In the genomic region with DNA sequence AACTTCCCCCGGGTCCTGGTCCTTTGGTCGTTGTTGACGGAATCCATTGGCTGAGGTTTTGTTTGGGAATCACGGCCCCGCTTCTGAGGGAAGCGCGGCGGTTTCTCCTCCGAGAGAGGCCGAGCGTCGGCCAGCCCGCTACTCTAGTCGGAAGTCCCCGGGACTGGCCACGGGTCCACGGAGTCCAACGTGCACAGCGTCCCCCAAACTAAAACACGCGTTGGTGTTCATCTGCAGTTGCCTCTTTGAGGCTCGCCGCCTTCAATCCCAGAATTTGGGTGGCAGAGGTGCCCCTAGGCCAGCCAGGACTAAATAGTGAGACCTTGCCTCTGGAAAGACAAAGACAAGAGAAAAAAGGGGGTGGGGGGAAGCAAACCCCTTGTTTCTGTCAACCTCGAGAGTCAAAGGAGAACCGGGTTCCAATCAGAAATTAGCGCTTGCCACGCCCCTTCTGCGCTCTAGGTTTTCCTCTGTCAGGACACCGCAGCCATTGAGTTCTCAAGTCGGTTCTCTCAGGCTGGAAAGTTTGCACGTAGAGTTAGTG, we compare ENCODE assay signal across 8 mouse cellular contexts. TPM values are rescaled to one million over a fixed set of nuclear protein-coding genes. Genes with fewer than 3 reads are reported as not detected.
DNase-seq lines count a peak whose midpoint lies in the region; ATAC-seq and TF ChIP-seq lines count a peak whose summit lies in the region.

No protein-coding gene starts in this region.

- H3K27me3 ChIP-seq in forebrain, embryonic 16.5 days (replicated peaks; ENCODE audit: control insufficient read depth, insufficient read depth, low read length) = no peaks in the 10 kb centered on the region
- no peaks in the 10 kb centered on the region for H3K27me3 ChIP-seq in limb, embryonic 10.5 days (ENCODE audit: low read depth, poor library complexity, severe bottlenecking)
- H3K27me3 ChIP-seq in midbrain, embryonic 12.5 days = no peaks in the 10 kb centered on the region

- WGBS in forebrain, embryonic 16.5 days = 0% methylated on average over 31 of the region's 31 CpGs
- under 1% methylated on average over 31 of the region's 31 CpGs for WGBS in limb, embryonic 10.5 days
- WGBS in midbrain, embryonic 12.5 days = under 1% methylated on average over 31 of the region's 31 CpGs

- TF ChIP-seq POLR2A in bone marrow macrophage, adult 2 months (IDR thresholded peaks at IDR 0.05; ENCODE audit: borderline replicate concordance, low read depth, low read length) = no peak

- peaks cover 2% of the 10 kb centered on the region; the same call in 1 of the 2 replicates for H3K4me1 ChIP-seq in bone marrow macrophage, adult 2 months (ENCODE audit: control insufficient read depth, insufficient read depth, low read length)
- peaks cover 7% of the 10 kb centered on the region for H3K4me1 ChIP-seq in forebrain, embryonic 16.5 days (replicated peaks; ENCODE audit: control insufficient read depth, insufficient read depth, low read length)
- peaks cover 8% of the 10 kb centered on the region; the same call in 1 of the 2 replicates for H3K4me1 ChIP-seq in limb, embryonic 10.5 days
- peaks cover 6% of the 10 kb centered on the region; the same call in 1 of the 2 replicates for H3K4me1 ChIP-seq in midbrain, embryonic 12.5 days

- intact Hi-C loops in left cerebral cortex, adult 2 months (cut with DNase I) = loop anchor here (5.0 to 10.0 kb wide), 3 partner anchors 346 to 1113 kb away; partner anchors contain the start of gene U2surp
- intact Hi-C loops in left cerebral cortex, postnatal 25 days (cut with DNase I) = loop anchor here (5.0 kb wide), 1 partner anchor 346 kb away; the partner anchor contains the start of gene U2surp

- peak overlapping the region; percentile 72 for H3K4me2 ChIP-seq in forebrain, embryonic 16.5 days (ENCODE audit: low read length)
- H3K4me2 ChIP-seq in midbrain, embryonic 12.5 days (replicated peaks) = peak overlapping the region; percentile 82

- H3K9me3 ChIP-seq in forebrain, embryonic 16.5 days (ENCODE audit: control insufficient read depth, low read length) = no peaks in the 10 kb centered on the region
- H3K9me3 ChIP-seq in limb, embryonic 10.5 days (replicated peaks) = no peaks in the 10 kb centered on the region
- H3K9me3 ChIP-seq in midbrain, embryonic 12.5 days = no peaks in the 10 kb centered on the region

- H3K4me3 ChIP-seq in left cerebral cortex, adult 2 months = peak overlapping the region; percentile 91
- peak overlapping the region; percentile 94 for H3K4me3 ChIP-seq in bone marrow macrophage, adult 2 months (ENCODE audit: insufficient read depth, low read length)
- H3K4me3 ChIP-seq in forebrain, embryonic 16.5 days (replicated peaks; ENCODE audit: low read length) = peak overlapping the region; percentile 56
- peak overlapping the region; percentile 94 for H3K4me3 ChIP-seq in limb, embryonic 10.5 days
- peak overlapping the region; percentile 78 for H3K4me3 ChIP-seq in midbrain, embryonic 12.5 days

- peak overlapping the region; percentile 64 for H3K9ac ChIP-seq in forebrain, embryonic 16.5 days (replicated peaks; ENCODE audit: low read depth, low read length)
- peak overlapping the region; percentile 74 for H3K9ac ChIP-seq in midbrain, embryonic 12.5 days (replicated peaks)

- no peak for DNase-seq in left cerebral cortex, adult 2 months (ENCODE audit: extremely low spot score in 1 of 2, low spot score in 2 of 2)
- no peak for DNase-seq in left cerebral cortex, postnatal 25 days (ENCODE audit: low spot score in 2 of 2)
- DNase-seq in limb, embryonic 10.5 days (ENCODE audit: low spot score) = peak; percentile 72
- peak; percentile 66 for DNase-seq in thymus, postnatal 4 days
- DNase-seq in cerebellum, adult 9-10 months = no peak

- no peaks in the 10 kb centered on the region for H3K36me3 ChIP-seq in forebrain, embryonic 16.5 days (ENCODE audit: control insufficient read depth, insufficient read depth)
- 0 out of 2 replicates have a peak, but pooled peaks cover 6% of the 10 kb centered on the region for H3K36me3 ChIP-seq in limb, embryonic 10.5 days
- H3K36me3 ChIP-seq in midbrain, embryonic 12.5 days = peaks cover 8% of the 10 kb centered on the region; the same call in 1 of the 2 replicates

- H3K27ac ChIP-seq in left cerebral cortex, adult 2 months = peak overlapping the region; percentile 73
- peak overlapping the region; percentile 33 for H3K27ac ChIP-seq in bone marrow macrophage, adult 2 months (ENCODE audit: insufficient read depth, low read depth, low read length)
- H3K27ac ChIP-seq in forebrain, embryonic 16.5 days (ENCODE audit: low read length) = peak overlapping the region; percentile 7; the same call in 1 of the 2 replicates
- peak overlapping the region; percentile 93 for H3K27ac ChIP-seq in limb, embryonic 10.5 days
- peak overlapping the region; percentile 64 for H3K27ac ChIP-seq in midbrain, embryonic 12.5 days (replicated peaks)

- peak; percentile 34 for ATAC-seq in forebrain, embryonic 16.5 days
- peak; percentile 32 for ATAC-seq in midbrain, embryonic 12.5 days (ENCODE audit: low FRiP score, low read depth)

- TF ChIP-seq CTCF in left cerebral cortex, adult 2 months (IDR thresholded peaks at IDR 0.05) = no peak
- TF ChIP-seq CTCF in bone marrow macrophage, adult 2 months (IDR thresholded peaks at IDR 0.05; ENCODE audit: low read depth, low read length) = no peak

RNA-seq across cellular contexts. Expression of gene Atr, which starts 0.7 kb away (rescaled TPM):
- total RNA-seq in left cerebral cortex, adult 2 months (2021) = 10 to 100 TPM; 12.0 TPM
- total RNA-seq in left cerebral cortex, postnatal 25 days (2021) = 10 to 100 TPM in 1 of 2 experiments, 1 to 10 TPM in 1; 10.0 to 13.0 TPM
- 7.6 and 7.8 TPM in 2 replicates for polyA plus RNA-seq in bone marrow macrophage, adult 2 months (2012; ENCODE audit: insufficient read depth, insufficient read length, missing spikeins)
- polyA plus RNA-seq in forebrain, embryonic 16.5 days (2015; fragmentation: Nextera tagmentation; extraction: Ambion mirVana) = 14.5 and 16.4 TPM in 2 replicates
- 18.7 and 22.6 TPM in 2 replicates for polyA plus RNA-seq in limb, embryonic 10.5 days (2016; fragmentation: Nextera tagmentation; extraction: Ambion mirVana)
- polyA plus RNA-seq in midbrain, embryonic 12.5 days (2016; fragmentation: Nextera tagmentation; extraction: Ambion mirVana) = 23.8 and 25.3 TPM in 2 replicates

RNA-seq across cellular contexts. Expression of gene Pls1, which starts 13.0 kb away (rescaled TPM):
- total RNA-seq in left cerebral cortex, adult 2 months (2021) = 10 to 100 TPM in 1 of 2 experiments, 1 to 10 TPM in 1; 9.4 to 10.4 TPM
- 1 to 10 TPM; 6.2 to 6.4 TPM for total RNA-seq in left cerebral cortex, postnatal 25 days (2021)
- polyA plus RNA-seq in bone marrow macrophage, adult 2 months (2012; ENCODE audit: insufficient read depth, insufficient read length, missing spikeins) = not detected in 2 replicates
- 2.7 and 4.1 TPM in 2 replicates for polyA plus RNA-seq in forebrain, embryonic 16.5 days (2015; fragmentation: Nextera tagmentation; extraction: Ambion mirVana)
- 2.8 and 2.9 TPM in 2 replicates for polyA plus RNA-seq in limb, embryonic 10.5 days (2016; fragmentation: Nextera tagmentation; extraction: Ambion mirVana)
- polyA plus RNA-seq in midbrain, embryonic 12.5 days (2016; fragmentation: Nextera tagmentation; extraction: Ambion mirVana) = 3.2 and 3.8 TPM in 2 replicates

Comparison
In these comparisons a context has a peak if more than half of its experiments do, and no peak if none do; other contexts are left out.
1. DNase-seq: peak in limb, embryonic 10.5 days (single experiment) and thymus, postnatal 4 days (single experiment); none in left cerebral cortex, adult 2 months (0 of 2), left cerebral cortex, postnatal 25 days (0 of 2) and cerebellum, adult 9-10 months (single experiment).
2. H3K27ac ChIP-seq: peak in every context shown above with its lines; median percentile 93 in limb, embryonic 10.5 days; 73 in left cerebral cortex, adult 2 months; 64 in midbrain, embryonic 12.5 days; 33 in bone marrow macrophage, adult 2 months; 7 in forebrain, embryonic 16.5 days.
3. Peak in every context shown above with its lines, with median percentiles within 50 percentile points of each other: H3K4me3 ChIP-seq.